ENCODE assay signal across 11 mouse cellular contexts in genomic region chr1:150583734-150584133, GRCm38 (mm10).
DNase-seq lines count a peak whose midpoint lies in the region; ATAC-seq and TF ChIP-seq lines count a peak whose summit lies in the region.
"Had no signal": no experiment of that assay in that cellular context is flagged by ENCODE, and none has a peak within 500 bp of the region (broad histone marks: within the 10 kb centered on the region; RNA-seq: fewer than 3 reads in every experiment).

No protein-coding gene starts in this region.

- 61% methylated on average over 8 of the region's 8 CpGs for WGBS in limb, embryonic 12.5 days
- 61% methylated on average over 8 of the region's 8 CpGs for WGBS in limb, embryonic 10.5 days
- WGBS in forebrain, postnatal 0 days: 38% methylated on average over 8 of the region's 8 CpGs
- 23% methylated on average over 8 of the region's 8 CpGs for WGBS in midbrain, embryonic 13.5 days
- WGBS in kidney, embryonic 15.5 days: 71% methylated on average over 8 of the region's 8 CpGs

- no peak for TF ChIP-seq CTCF in forebrain, postnatal 0 days (IDR thresholded peaks at IDR 0.05; ENCODE audit: low read depth)

- no peak overlapping the region for H3K27ac ChIP-seq in limb, embryonic 12.5 days
- no peak overlapping the region for H3K27ac ChIP-seq in limb, embryonic 10.5 days
- no peak overlapping the region for H3K27ac ChIP-seq in forebrain, postnatal 0 days (ENCODE audit: low read depth, low read length)
- H3K27ac ChIP-seq in midbrain, embryonic 13.5 days: no peak overlapping the region
- H3K27ac ChIP-seq in kidney, embryonic 15.5 days: no peak overlapping the region

- peaks cover 7% of the 10 kb centered on the region; the same call in 1 of the 2 replicates for H3K4me1 ChIP-seq in limb, embryonic 12.5 days (replicated peaks)
- peaks cover 4% of the 10 kb centered on the region; the same call in 1 of the 2 replicates for H3K4me1 ChIP-seq in limb, embryonic 10.5 days
- H3K4me1 ChIP-seq in forebrain, postnatal 0 days (ENCODE audit: insufficient read depth): no peaks in the 10 kb centered on the region
- H3K4me1 ChIP-seq in midbrain, embryonic 13.5 days (replicated peaks): peaks cover 7% of the 10 kb centered on the region
- no peaks in the 10 kb centered on the region for H3K4me1 ChIP-seq in kidney, embryonic 15.5 days

- ATAC-seq in limb, embryonic 12.5 days (ENCODE audit: insufficient number of reproducible peaks, insufficient read depth, low FRiP score, low TSS enrichment, low read depth): no peak
- peak; percentile 90 for ATAC-seq in forebrain, postnatal 0 days
- ATAC-seq in midbrain, embryonic 13.5 days: peak; percentile 82
- ATAC-seq in kidney, embryonic 15.5 days (replicated peaks; ENCODE audit: low FRiP score): no peak
- ATAC-seq: activated CD4-positive, CD25-positive, alpha-beta regulatory T cell, adult 4 months had no signal

- peak overlapping the region; percentile 18; the same call in 1 of the 2 replicates for H3K9ac ChIP-seq in limb, embryonic 12.5 days (replicated peaks)
- H3K9ac ChIP-seq in forebrain, postnatal 0 days: no peak overlapping the region
- no peak overlapping the region for H3K9ac ChIP-seq in midbrain, embryonic 13.5 days (replicated peaks)
- H3K9ac ChIP-seq in kidney, embryonic 15.5 days: no peak overlapping the region

- DNase-seq in limb, embryonic 10.5 days (ENCODE audit: low spot score): no peak
- DNase-seq in forebrain, postnatal 0 days: peak; percentile 54
- DNase-seq in right cerebral cortex, postnatal 4 days: peak; percentile 18
- DNase-seq in liver: no peak
- no peak for DNase-seq in spleen, adult 18-20 months
- DNase-seq: cerebellum, adult 11 months; thymus, adult 2 months had no signal

- no peaks in the 10 kb centered on the region for H3K9me3 ChIP-seq in limb, embryonic 12.5 days
- no peaks in the 10 kb centered on the region for H3K9me3 ChIP-seq in limb, embryonic 10.5 days (replicated peaks)
- H3K9me3 ChIP-seq in forebrain, postnatal 0 days (ENCODE audit: low read length): no peaks in the 10 kb centered on the region
- no peaks in the 10 kb centered on the region for H3K9me3 ChIP-seq in midbrain, embryonic 13.5 days
- no peaks in the 10 kb centered on the region for H3K9me3 ChIP-seq in kidney, embryonic 15.5 days (replicated peaks)

- no peak overlapping the region for H3K4me2 ChIP-seq in limb, embryonic 12.5 days
- H3K4me2 ChIP-seq in forebrain, postnatal 0 days (ENCODE audit: low read depth): no peak overlapping the region
- 0 out of 2 replicates have a peak overlapping the region, but pooled peaks have one; percentile 1 for H3K4me2 ChIP-seq in midbrain, embryonic 13.5 days (replicated peaks)
- H3K4me2 ChIP-seq in kidney, embryonic 15.5 days: no peak overlapping the region

- peaks cover 70% of the 10 kb centered on the region for H3K36me3 ChIP-seq in limb, embryonic 12.5 days
- peaks cover 49% of the 10 kb centered on the region for H3K36me3 ChIP-seq in limb, embryonic 10.5 days
- no peaks in the 10 kb centered on the region for H3K36me3 ChIP-seq in forebrain, postnatal 0 days (ENCODE audit: insufficient read depth)
- no peaks in the 10 kb centered on the region for H3K36me3 ChIP-seq in midbrain, embryonic 13.5 days
- peaks cover 37% of the 10 kb centered on the region for H3K36me3 ChIP-seq in kidney, embryonic 15.5 days

- 0 out of 2 replicates have a peak, but pooled peaks cover 4% of the 10 kb centered on the region for H3K27me3 ChIP-seq in limb, embryonic 12.5 days
- H3K27me3 ChIP-seq in limb, embryonic 10.5 days (ENCODE audit: low read depth, poor library complexity, severe bottlenecking): no peaks in the 10 kb centered on the region
- no peaks in the 10 kb centered on the region for H3K27me3 ChIP-seq in forebrain, postnatal 0 days (ENCODE audit: insufficient read depth, low read length)
- 0 out of 2 replicates have a peak, but pooled peaks cover 2% of the 10 kb centered on the region for H3K27me3 ChIP-seq in midbrain, embryonic 13.5 days
- no peaks in the 10 kb centered on the region for H3K27me3 ChIP-seq in kidney, embryonic 15.5 days

- H3K4me3 ChIP-seq in limb, embryonic 12.5 days (replicated peaks): no peak overlapping the region
- no peak overlapping the region for H3K4me3 ChIP-seq in limb, embryonic 10.5 days
- no peak overlapping the region for H3K4me3 ChIP-seq in forebrain, postnatal 0 days (ENCODE audit: low read depth, low read length)
- H3K4me3 ChIP-seq in midbrain, embryonic 13.5 days (replicated peaks): no peak overlapping the region
- H3K4me3 ChIP-seq in kidney, embryonic 15.5 days (replicated peaks): no peak overlapping the region

Comparison
In these comparisons a context has a peak if more than half of its experiments do, and no peak if none do; other contexts are left out.
1. ATAC-seq: peak in forebrain, postnatal 0 days (single experiment) and midbrain, embryonic 13.5 days (single experiment); none in limb, embryonic 12.5 days (single experiment) and kidney, embryonic 15.5 days (single experiment).
2. DNase-seq: peak in forebrain, postnatal 0 days (single experiment) and right cerebral cortex, postnatal 4 days (single experiment); none in limb, embryonic 10.5 days (single experiment), liver (single experiment) and spleen, adult 18-20 months (0 of 2).